Mouse (Mus musculus): Measurements from ENCODE around the gene Tnni3k.

DNA sequence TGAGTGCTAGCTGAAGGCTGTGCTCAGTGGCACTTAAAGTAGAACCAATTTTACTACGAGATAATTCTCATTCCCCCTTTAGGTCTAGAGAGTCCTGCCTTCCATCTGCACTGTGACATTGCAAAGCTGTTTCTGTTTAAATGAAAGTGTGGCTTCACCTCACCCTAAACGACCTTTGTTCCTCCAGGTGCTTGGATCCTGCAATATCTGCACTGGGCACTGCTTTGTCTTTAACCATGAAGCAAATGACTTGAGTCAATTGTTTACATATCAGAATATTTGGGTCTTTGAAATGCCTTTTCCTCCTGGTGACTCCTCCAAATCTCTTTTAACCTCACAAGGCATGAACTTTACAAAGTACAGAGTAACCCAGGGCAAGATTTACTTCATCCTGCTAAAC lies 175.7 kb downstream of the Tnni3k start:
- TF ChIP-seq MEF2A (IDR thresholded peaks at IDR 0.05; ENCODE audit: borderline replicate concordance, low read depth, low read length): no peak
- TF ChIP-seq POLR2A (IDR thresholded peaks at IDR 0.05; ENCODE audit: low read depth, low read length): no peak
- no peak for TF ChIP-seq MXI1 (IDR thresholded peaks at IDR 0.05; ENCODE audit: low read depth, low read length)
- no peak for TF ChIP-seq EP300 (IDR thresholded peaks at IDR 0.05; ENCODE audit: low read length)
- TF ChIP-seq E2F4 (IDR thresholded peaks at IDR 0.05; ENCODE audit: insufficient replicate concordance, low read depth, low read length): no peak
- no peak for TF ChIP-seq ZC3H11A (IDR thresholded peaks at IDR 0.05; ENCODE audit: low read depth, low read length)
- TF ChIP-seq KAT2A (IDR thresholded peaks at IDR 0.05; ENCODE audit: insufficient replicate concordance, low read length): no peak
- TF ChIP-seq CTCF (conservative IDR thresholded peaks at IDR 0.05 in 1 of 2, IDR thresholded peaks at IDR 0.05 in 1 of 2; ENCODE audit: low read depth in 2 of 2, low read length in 2 of 2): no peak
- TF ChIP-seq ZMIZ1 (IDR thresholded peaks at IDR 0.05; ENCODE audit: low read depth, low read length): no peak
- no peak for TF ChIP-seq RCOR1 (conservative IDR thresholded peaks at IDR 0.05; ENCODE audit: low read depth, low read length)
- TF ChIP-seq ZNF384 (IDR thresholded peaks at IDR 0.05; ENCODE audit: low read depth, low read length): no peak
